Mouse (Mus musculus) cerebellum, adult 2 months (tissue): ENCODE data around the gene Mfsd12. TPM values are rescaled to one million over a fixed set of nuclear protein-coding genes. Genes with fewer than 3 reads are reported as not detected.

Source experiments
- DNase-seq, 2 experiments: peaks; one replicate each; pipeline ENCODE4 v3.0.0; 2021
- H3K27ac ChIP-seq: fragments of 200-500 bp; 2 replicates; pipeline ENCODE4 v1.5.1; 2012; ENCODE audit warnings: low read length, control low read depth, inconsistent platforms; ENCODE audit not compliant: insufficient read depth
- H3K27me3 ChIP-seq: fragments of 200-500 bp; 2 replicates; pipeline ENCODE4 v1.6.1; 2012; ENCODE audit warnings: inconsistent platforms, mild to moderate bottlenecking, low read length, moderate library complexity; ENCODE audit not compliant: control insufficient read depth, insufficient read depth
- H3K4me1 ChIP-seq: fragments of 200-500 bp; 2 replicates; pipeline ENCODE4 v1.6.1; 2011; ENCODE audit warnings: low read length; ENCODE audit not compliant: control insufficient read depth, insufficient read depth
- H3K4me3 ChIP-seq: fragments of 200-500 bp; replicated peaks from 2 replicates; pipeline ENCODE3; 2011; ENCODE audit warnings: mild to moderate bottlenecking, low read depth, low read length, control low read depth; ENCODE audit not compliant: insufficient read depth
- CTCF ChIP-seq: fragments of 200-500 bp; IDR thresholded peaks from 2 replicates; pipeline ENCODE4 v1.5.1; 2011; ENCODE audit warnings: low read depth, mild to moderate bottlenecking, control low read depth, low read length, moderate library complexity, borderline replicate concordance; ENCODE audit not compliant: insufficient read depth
- POLR2A ChIP-seq: fragments of 200-500 bp; IDR thresholded peaks from 2 replicates; pipeline ENCODE4 v1.6.1; 2011; ENCODE audit warnings: low read length, control low read depth, borderline replicate concordance; ENCODE audit not compliant: insufficient read depth
- WGBS: fragments of 180-500 bp; shearing (Covaris S2); methylation state at CpG from one replicate; pipeline ENCODE4 v1.1.7; 2018; 5-methylcytosine and 5-hydroxymethylcytosine counted together
- polyA plus RNA-seq: library from polyadenylated mRNA; depleted of rRNA; stranded (reverse); fragments of >200 nt; gene quantifications from 2 replicates; pipeline ENCODE4 v1.2.3, GENCODE M21; 2012

Mfsd12 gene
- polyA plus RNA-seq, 1 experiment = 35.0 TPM

- H3K4me3 ChIP-seq = no peak overlapping the region
- no peak overlapping the region for H3K27ac ChIP-seq
- no peak for TF ChIP-seq CTCF
- TF ChIP-seq POLR2A = no peak
- peaks cover 17% of the 10 kb centered on the region; the same call in 1 of the 2 replicates for H3K4me1 ChIP-seq
- DNase-seq = peak in 1 of 2 experiments; percentile 50
- H3K27me3 ChIP-seq = no peaks in the 10 kb centered on the region
- WGBS = 57% methylated on average over 13 of the region's 13 CpGs
These were observed 38.5 kb upstream of the Mfsd12 start for GRCm38 (mm10) chr10:81318589-81319329.

GRCm38 (mm10) chr10:81319330-81319699 is 38.0 kb upstream of the Mfsd12 start:
- 9% methylated on average over 8 of the region's 8 CpGs for WGBS
- Histone ChIP-seq H3K27ac (no peak overlapping the region), H3K27me3 (no peaks in the 10 kb centered on the region), H3K4me3 (no peak overlapping the region), H3K4me1 (peaks cover 17% of the 10 kb centered on the region; the same call in 1 of the 2 replicates)
- DNase-seq = peak in 1 of 2 experiments; percentile 44
- TF ChIP-seq CTCF (peak; percentile 32; the same call in 1 of the 2 replicates), POLR2A (no peak)

DNA sequence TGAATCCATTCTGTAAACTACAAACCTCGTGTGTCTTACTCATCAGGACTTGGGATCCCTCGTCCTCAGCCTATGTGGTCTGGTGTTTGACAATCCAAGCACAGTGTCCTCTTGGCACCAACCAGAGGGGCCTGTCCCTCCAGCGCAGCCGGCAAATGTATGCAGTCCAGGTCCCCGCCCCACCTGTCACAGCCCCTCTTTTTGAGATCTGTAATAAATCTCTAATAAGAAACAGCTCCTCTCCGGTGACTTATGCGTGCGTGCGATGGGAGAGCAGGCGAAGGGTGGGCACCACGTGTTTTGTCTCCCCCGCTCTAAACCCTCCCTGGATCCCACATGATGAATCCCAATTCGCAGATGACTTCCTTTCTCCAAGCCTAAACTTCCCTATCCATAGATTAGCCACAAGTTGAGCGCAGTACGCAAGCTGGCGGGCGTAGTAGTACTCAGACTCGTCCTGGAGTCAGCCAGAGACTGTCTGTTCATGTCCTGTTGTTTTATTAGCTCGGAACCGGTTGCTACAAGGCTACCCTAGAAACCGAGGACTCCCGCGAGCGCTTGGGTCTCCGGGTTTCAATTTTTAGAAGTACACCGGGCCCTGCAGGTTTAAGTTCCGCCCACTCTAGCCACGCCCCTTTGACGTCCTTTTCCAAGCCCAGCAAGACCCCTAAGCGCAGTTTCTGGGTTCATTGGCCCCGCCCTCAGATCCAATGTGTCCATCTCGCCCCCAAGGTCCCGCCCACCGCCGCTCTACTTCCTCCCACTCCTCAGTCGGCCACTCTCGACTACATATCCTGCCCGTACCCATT is 37.3 kb upstream of the Mfsd12 start:
- Histone ChIP-seq H3K27ac (peak overlapping the region; percentile 30; the same call in 1 of the 2 replicates), H3K4me3 (peak overlapping the region; percentile 65), H3K4me1 (peaks cover 17% of the 10 kb centered on the region; the same call in 1 of the 2 replicates), H3K27me3 (no peaks in the 10 kb centered on the region)
- TF ChIP-seq CTCF (no peak), POLR2A (no peak; the same call in 1 of the 2 replicates)
- under 1% methylated on average over 38 of the region's 38 CpGs for WGBS
- peak in 1 of 2 experiments; percentile 43 for DNase-seq

DNA sequence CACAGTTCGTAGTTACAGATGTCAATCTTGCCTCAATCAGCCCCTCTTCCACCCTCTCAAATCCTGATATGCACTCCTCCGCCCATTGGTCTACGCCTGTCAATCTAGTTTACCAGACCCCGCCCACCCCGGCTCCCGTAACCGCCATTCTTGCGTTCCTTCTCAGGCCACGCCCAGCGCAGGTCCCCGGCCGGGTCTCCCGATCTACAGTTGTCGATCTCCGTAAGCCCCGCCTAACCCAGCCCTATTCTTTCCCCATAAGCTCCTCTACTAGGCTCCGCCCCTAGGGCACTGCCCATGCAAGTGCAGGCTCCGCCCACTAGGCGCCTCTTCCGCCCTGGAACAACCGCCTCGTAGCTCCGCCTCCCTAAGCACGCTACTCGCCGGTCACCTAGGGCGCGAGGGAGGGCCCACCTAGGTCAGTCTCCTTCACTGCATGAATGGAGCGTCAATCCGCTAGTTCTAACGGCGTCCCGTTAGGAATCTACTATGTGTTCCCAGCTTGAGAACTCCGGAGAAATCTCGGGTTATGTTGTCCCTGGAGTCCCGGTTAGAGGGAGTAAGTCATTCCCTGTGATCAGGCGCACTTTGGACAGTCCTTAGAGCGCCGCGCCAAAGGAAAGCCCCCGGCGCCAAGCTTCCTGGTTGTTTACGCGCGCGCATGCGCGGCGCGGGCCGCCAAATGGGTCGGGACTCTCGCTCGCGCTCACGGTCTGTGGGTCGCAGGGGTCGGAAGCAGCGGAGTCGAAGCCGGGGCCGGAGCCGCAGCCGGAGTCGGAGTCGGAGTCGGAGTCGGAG is 36.5 kb upstream of the Mfsd12 start, which contains the start of gene Cactin:
Gene Cactin, plus strand, starts transcription at position 554 of the 798 bp plus-strand sequence.
- TF ChIP-seq POLR2A = peak; percentile 90
- TF ChIP-seq CTCF = no peak
- DNase-seq = peak; percentile 98 to 100
- peak within 1 kb of the TSS; percentile 65 for H3K4me3 ChIP-seq
- peaks cover 17% of the 10 kb centered on the region; the same call in 1 of the 2 replicates for H3K4me1 ChIP-seq
- peak within 1 kb of the TSS; percentile 95 for H3K27ac ChIP-seq
- H3K27me3 ChIP-seq = no peaks in the 10 kb centered on the region
- WGBS = under 1% methylated on average over 68 of the region's 68 CpGs

DNA sequence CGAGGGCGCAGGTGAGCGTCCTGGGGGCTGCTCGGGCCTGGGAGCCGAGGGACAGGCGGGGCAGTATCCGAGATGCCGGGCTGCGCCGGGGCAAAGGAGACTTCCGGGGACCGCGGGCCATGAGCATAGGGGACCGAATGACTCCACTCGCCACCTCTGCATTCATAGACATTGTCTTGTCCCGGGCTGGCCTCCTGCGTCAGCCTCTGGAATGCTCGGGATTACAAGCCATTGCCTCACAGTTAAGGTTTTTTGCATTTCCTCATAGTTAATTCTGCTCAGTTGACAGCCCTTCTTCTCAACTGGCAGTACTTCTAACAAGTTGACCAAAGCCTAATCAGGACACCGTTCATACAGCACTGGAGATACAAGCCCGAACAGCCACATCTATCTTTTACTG is 35.9 kb upstream of the Mfsd12 start:
- Histone ChIP-seq H3K27me3 (no peaks in the 10 kb centered on the region), H3K27ac (peak overlapping the region; percentile 52; the same call in 1 of the 2 replicates), H3K4me1 (peaks cover 13% of the 10 kb centered on the region; the same call in 1 of the 2 replicates), H3K4me3 (peak overlapping the region; percentile 65)
- 2% methylated on average over 20 of the region's 20 CpGs for whole genome bisulfite sequencing
- no peak for TF ChIP-seq CTCF
- TF ChIP-seq POLR2A = no peak
- no peak for DNase-seq

DNA sequence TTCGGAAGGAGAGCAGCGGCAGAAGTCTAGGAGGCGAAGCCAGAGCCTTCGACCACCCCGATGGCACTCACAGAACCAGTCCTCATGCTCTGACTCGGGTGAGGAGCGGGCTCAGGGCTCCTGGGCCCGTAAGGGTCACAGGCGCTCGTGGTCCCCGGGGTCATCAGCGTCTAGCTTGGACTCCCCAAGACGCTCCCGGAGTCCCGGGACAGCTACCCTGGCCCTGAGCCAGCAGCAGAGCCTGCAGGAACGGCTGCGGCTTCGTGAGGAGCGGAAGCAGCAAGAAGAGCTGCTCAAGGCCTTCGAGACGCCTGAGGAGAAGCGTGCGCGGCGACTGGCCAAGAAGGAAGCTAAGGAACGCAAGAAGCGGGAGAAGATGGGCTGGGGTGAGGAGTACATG is 34.8 kb upstream of the Mfsd12 start:
- Histone ChIP-seq H3K27ac (no peak overlapping the region), H3K27me3 (no peaks in the 10 kb centered on the region), H3K4me3 (no peak overlapping the region), H3K4me1 (peaks cover 13% of the 10 kb centered on the region; the same call in 1 of the 2 replicates)
- DNase-seq = peak in 1 of 2 experiments; percentile 41
- TF ChIP-seq CTCF (no peak), POLR2A (no peak)
- WGBS = 82% methylated on average over 27 of the region's 27 CpGs

GRCm38 (mm10) chr10:81323141-81323775 is 34.0 kb upstream of the Mfsd12 start:
- no peaks in the 10 kb centered on the region for H3K27me3 ChIP-seq
- DNase-seq = no peak
- TF ChIP-seq POLR2A (no peak), CTCF (no peak)
- 86% methylated on average over 23 of the region's 23 CpGs for WGBS
- H3K27ac ChIP-seq = no peak overlapping the region
- peaks cover 12% of the 10 kb centered on the region; the same call in 1 of the 2 replicates for H3K4me1 ChIP-seq
- no peak overlapping the region for H3K4me3 ChIP-seq
